Mouse (Mus musculus): ENCODE data around the gene Phkg2. TPM values are rescaled to one million over a fixed set of nuclear protein-coding genes. Genes with fewer than 3 reads are reported as not detected.
A peak's percentile ranks its signal among the peaks of the same experiment; 100 is the strongest.

Gene Phkg2
- polyA plus RNA-seq (2014; fragmentation: Nextera tagmentation; extraction: Ambion mirVana) = 50.4 and 54.0 TPM in 2 replicates

GRCm38 (mm10) chr7:127572895-127573471 lies at the start of gene Phkg2:
Gene Phkg2, plus strand, starts transcription at chr7:127573340.
- peaks cover 3% of the 10 kb centered on the region; the same call in 1 of the 2 replicates for H3K4me1 ChIP-seq (replicated peaks; ENCODE audit: control insufficient read depth, insufficient read depth, low read length)
- ATAC-seq (ENCODE audit: low FRiP score) = peak; percentile 98

GRCm38 (mm10) chr7:127541671-127542070 lies 31.5 kb upstream of the Phkg2 start:
- peaks cover 46% of the 10 kb centered on the region for H3K36me3 ChIP-seq (ENCODE audit: control insufficient read depth, insufficient read depth, low read length)
- H3K4me1 ChIP-seq (replicated peaks; ENCODE audit: control insufficient read depth, insufficient read depth, low read length) = no peaks in the 10 kb centered on the region
- H3K27ac ChIP-seq (ENCODE audit: low read depth, low read length) = no peak overlapping the region
- H3K27me3 ChIP-seq (ENCODE audit: control insufficient read depth, insufficient read depth, low read length) = no peaks in the 10 kb centered on the region
- no peak overlapping the region for H3K4me3 ChIP-seq (ENCODE audit: low read depth, low read length)
- ATAC-seq (ENCODE audit: low FRiP score) = no peak
- no peak for DNase-seq (ENCODE audit: low spot score)
- 98% methylated on average over 3 of the region's 3 CpGs for WGBS
- no peak overlapping the region for H3K9ac ChIP-seq (ENCODE audit: low read depth, low read length)
- H3K9me3 ChIP-seq (ENCODE audit: control insufficient read depth, low read length) = no peaks in the 10 kb centered on the region
- H3K4me2 ChIP-seq (replicated peaks; ENCODE audit: low read depth, low read length) = no peak overlapping the region

More at GRCm38 (mm10) chr7:127572895-127573471, at the start of gene Phkg2:
- Histone ChIP-seq H3K9ac (ENCODE audit: low read depth, low read length) (peak within 1 kb of the TSS; percentile 87), H3K9me3 (ENCODE audit: control insufficient read depth, low read length) (no peaks in the 10 kb centered on the region), H3K4me3 (ENCODE audit: low read depth, low read length) (peak within 1 kb of the TSS; percentile 83), H3K4me2 (replicated peaks; ENCODE audit: low read depth, low read length) (peak within 1 kb of the TSS; percentile 96), H3K27ac (ENCODE audit: low read depth, low read length) (peak within 1 kb of the TSS; percentile 67), H3K27me3 (ENCODE audit: control insufficient read depth, insufficient read depth, low read length) (no peaks in the 10 kb centered on the region), H3K36me3 (ENCODE audit: control insufficient read depth, insufficient read depth, low read length) (no peaks in the 10 kb centered on the region)
- DNase-seq (ENCODE audit: low spot score) = peak; percentile 87
- under 1% methylated on average over 17 of the region's 17 CpGs for WGBS

DNA sequence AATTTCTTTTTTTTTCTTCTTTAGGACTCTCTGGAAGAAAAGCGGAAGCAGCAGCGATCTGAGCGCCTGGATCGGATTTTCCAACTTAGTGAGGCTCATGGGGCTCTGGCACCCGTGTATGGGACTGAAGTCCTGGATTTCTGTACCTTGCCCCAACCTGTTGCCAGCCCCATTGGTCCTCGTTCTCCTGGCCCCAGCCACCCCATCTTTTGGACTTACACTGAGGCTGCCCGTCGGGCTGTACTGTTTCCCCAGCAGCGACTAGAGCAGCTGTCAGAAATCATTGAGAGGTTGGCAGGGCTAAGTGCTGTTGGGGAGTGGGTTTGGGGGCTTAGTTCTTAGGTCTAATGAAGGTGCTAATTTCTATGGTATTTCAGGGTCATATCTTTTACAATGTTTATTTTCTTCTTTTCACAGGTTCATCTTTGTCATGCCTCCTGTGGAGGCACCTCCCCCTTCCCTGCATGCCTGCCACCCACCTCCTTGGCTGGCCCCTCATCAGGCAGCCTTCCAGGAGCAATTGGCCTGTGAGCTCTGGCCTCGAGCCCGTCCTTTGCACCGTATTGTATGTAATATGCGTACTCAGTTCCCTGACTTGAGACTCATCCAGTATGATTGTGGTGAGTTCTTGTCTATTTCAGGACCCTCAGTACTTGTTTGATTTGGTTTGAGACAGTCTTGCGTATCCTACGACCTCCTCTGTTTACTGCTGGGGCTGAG lies 23.9 kb upstream of the Phkg2 start:
- DNase-seq (ENCODE audit: low spot score) = no peak
- no peaks in the 10 kb centered on the region for H3K4me1 ChIP-seq (replicated peaks; ENCODE audit: control insufficient read depth, insufficient read depth, low read length)
- H3K4me2 ChIP-seq (replicated peaks; ENCODE audit: low read depth, low read length) = no peak overlapping the region
- H3K27ac ChIP-seq (ENCODE audit: low read depth, low read length) = no peak overlapping the region
- H3K9me3 ChIP-seq (ENCODE audit: control insufficient read depth, low read length) = no peaks in the 10 kb centered on the region
- 93% methylated on average over 15 of the region's 15 CpGs for WGBS
- no peak overlapping the region for H3K9ac ChIP-seq (ENCODE audit: low read depth, low read length)
- no peak overlapping the region for H3K4me3 ChIP-seq (ENCODE audit: low read depth, low read length)
- ATAC-seq (ENCODE audit: low FRiP score) = no peak
- peaks cover 22% of the 10 kb centered on the region for H3K36me3 ChIP-seq (ENCODE audit: control insufficient read depth, insufficient read depth, low read length)
- H3K27me3 ChIP-seq (ENCODE audit: control insufficient read depth, insufficient read depth, low read length) = no peaks in the 10 kb centered on the region

- no peaks in the 10 kb centered on the region for H3K4me1 ChIP-seq (replicated peaks; ENCODE audit: control insufficient read depth, insufficient read depth, low read length)
- WGBS = 98% methylated on average over 8 of the region's 8 CpGs
- H3K4me2 ChIP-seq (replicated peaks; ENCODE audit: low read depth, low read length) = no peak overlapping the region
- DNase-seq (ENCODE audit: low spot score) (no peak), ATAC-seq (ENCODE audit: low FRiP score) (no peak)
- H3K27ac ChIP-seq (ENCODE audit: low read depth, low read length) = no peak overlapping the region
- no peaks in the 10 kb centered on the region for H3K27me3 ChIP-seq (ENCODE audit: control insufficient read depth, insufficient read depth, low read length)
- no peak overlapping the region for H3K9ac ChIP-seq (ENCODE audit: low read depth, low read length)
- H3K9me3 ChIP-seq (ENCODE audit: control insufficient read depth, low read length) = no peaks in the 10 kb centered on the region
- no peak overlapping the region for H3K4me3 ChIP-seq (ENCODE audit: low read depth, low read length)
- H3K36me3 ChIP-seq (ENCODE audit: control insufficient read depth, insufficient read depth, low read length) = peaks cover 22% of the 10 kb centered on the region
Measured at GRCm38 (mm10) chr7:127551558-127551957, 21.6 kb upstream of the Phkg2 start.

DNA sequence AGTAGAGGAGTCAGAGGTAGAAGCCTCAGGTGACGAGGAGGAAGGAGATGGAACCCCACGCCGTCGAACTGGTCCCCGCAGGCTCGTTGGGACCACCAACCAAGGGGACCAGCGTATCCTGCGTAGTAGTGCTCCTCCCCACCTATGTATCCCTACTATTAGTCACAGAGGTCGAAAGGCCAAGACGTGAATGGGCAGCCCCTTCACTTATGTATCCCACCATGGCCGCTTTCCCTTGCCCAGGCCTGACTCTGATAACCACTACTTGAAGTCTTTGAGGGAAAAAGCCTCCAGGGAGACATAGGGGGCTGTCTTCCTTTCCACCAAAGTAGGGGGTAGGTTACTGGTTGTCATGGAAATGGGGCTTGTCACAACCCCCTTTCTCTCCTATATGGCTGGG lies 12.6 kb upstream of the Phkg2 start:
- Histone ChIP-seq H3K4me3 (ENCODE audit: low read depth, low read length) (no peak overlapping the region), H3K4me1 (replicated peaks; ENCODE audit: control insufficient read depth, insufficient read depth, low read length) (no peaks in the 10 kb centered on the region), H3K9ac (ENCODE audit: low read depth, low read length) (no peak overlapping the region), H3K36me3 (ENCODE audit: control insufficient read depth, insufficient read depth, low read length) (peaks cover 19% of the 10 kb centered on the region), H3K4me2 (replicated peaks; ENCODE audit: low read depth, low read length) (no peak overlapping the region), H3K27ac (ENCODE audit: low read depth, low read length) (no peak overlapping the region), H3K9me3 (ENCODE audit: control insufficient read depth, low read length) (no peaks in the 10 kb centered on the region), H3K27me3 (ENCODE audit: control insufficient read depth, insufficient read depth, low read length) (no peaks in the 10 kb centered on the region)
- no peak for ATAC-seq (ENCODE audit: low FRiP score)
- WGBS = 95% methylated on average over 11 of the region's 11 CpGs
- DNase-seq (ENCODE audit: low spot score) = no peak

GRCm38 (mm10) chr7:127561340-127561858 lies 11.7 kb upstream of the Phkg2 start, which contains the start of gene Tmem265:
Gene Tmem265, plus strand, starts transcription at chr7:127561390.
- no peak for DNase-seq (ENCODE audit: low spot score)
- no peak for ATAC-seq (ENCODE audit: low FRiP score)
- Histone ChIP-seq H3K4me3 (ENCODE audit: low read depth, low read length) (no peak within 1 kb of the TSS), H3K27me3 (ENCODE audit: control insufficient read depth, insufficient read depth, low read length) (no peaks in the 10 kb centered on the region), H3K4me2 (replicated peaks; ENCODE audit: low read depth, low read length) (no peak within 1 kb of the TSS), H3K9me3 (ENCODE audit: control insufficient read depth, low read length) (no peaks in the 10 kb centered on the region), H3K4me1 (replicated peaks; ENCODE audit: control insufficient read depth, insufficient read depth, low read length) (no peaks in the 10 kb centered on the region), H3K9ac (ENCODE audit: low read depth, low read length) (no peak within 1 kb of the TSS), H3K36me3 (ENCODE audit: control insufficient read depth, insufficient read depth, low read length) (peaks cover 17% of the 10 kb centered on the region), H3K27ac (ENCODE audit: low read depth, low read length) (no peak within 1 kb of the TSS)
- 95% methylated on average over 5 of the region's 5 CpGs for WGBS

DNA sequence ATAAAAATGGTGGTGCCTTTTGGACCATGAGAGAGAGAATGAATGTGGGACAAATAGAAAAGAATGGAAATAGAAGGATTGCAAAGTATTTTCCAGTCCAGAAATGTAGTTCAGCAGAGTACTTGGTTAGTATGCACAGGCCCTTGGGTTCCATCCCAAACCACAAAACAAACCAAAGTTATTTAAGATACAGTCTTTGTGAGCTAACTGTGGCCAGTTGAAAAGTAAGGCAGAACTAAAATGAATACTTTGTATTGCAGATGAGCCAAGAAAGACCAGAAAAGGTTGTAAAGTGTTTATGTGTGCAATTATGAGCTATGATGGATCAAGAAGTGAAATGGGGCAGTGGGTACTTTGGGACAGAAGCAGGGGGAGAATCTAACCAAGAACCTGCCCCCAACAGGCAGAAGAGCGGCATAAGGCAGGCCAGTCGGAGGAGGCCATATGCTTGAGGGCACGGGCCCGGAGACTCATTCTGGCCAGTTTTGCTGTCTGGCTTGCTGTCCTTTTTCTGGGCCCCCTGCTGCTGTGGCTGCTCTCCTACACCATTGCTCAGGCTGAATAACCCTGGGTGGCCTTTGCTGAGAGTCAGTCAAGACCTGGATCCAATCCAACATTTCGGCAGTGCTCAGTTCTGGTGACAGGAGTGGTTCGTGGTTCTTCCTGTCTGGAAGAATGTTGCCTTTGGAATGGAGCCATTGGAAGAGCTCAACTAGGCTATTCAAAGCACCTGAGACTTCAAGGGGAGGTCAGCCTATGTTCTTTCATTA lies 8.6 kb upstream of the Phkg2 start:
- Histone ChIP-seq H3K4me1 (replicated peaks; ENCODE audit: control insufficient read depth, insufficient read depth, low read length) (no peaks in the 10 kb centered on the region), H3K27ac (ENCODE audit: low read depth, low read length) (no peak overlapping the region), H3K4me3 (ENCODE audit: low read depth, low read length) (no peak overlapping the region), H3K27me3 (ENCODE audit: control insufficient read depth, insufficient read depth, low read length) (no peaks in the 10 kb centered on the region), H3K9me3 (ENCODE audit: control insufficient read depth, low read length) (no peaks in the 10 kb centered on the region), H3K9ac (ENCODE audit: low read depth, low read length) (no peak overlapping the region), H3K4me2 (replicated peaks; ENCODE audit: low read depth, low read length) (no peak overlapping the region), H3K36me3 (ENCODE audit: control insufficient read depth, insufficient read depth, low read length) (peaks cover 8% of the 10 kb centered on the region; the same call in 1 of the 2 replicates)
- 88% methylated on average over 6 of the region's 6 CpGs for WGBS
- ATAC-seq (ENCODE audit: low FRiP score) (no peak), DNase-seq (ENCODE audit: low spot score) (no peak)

DNA sequence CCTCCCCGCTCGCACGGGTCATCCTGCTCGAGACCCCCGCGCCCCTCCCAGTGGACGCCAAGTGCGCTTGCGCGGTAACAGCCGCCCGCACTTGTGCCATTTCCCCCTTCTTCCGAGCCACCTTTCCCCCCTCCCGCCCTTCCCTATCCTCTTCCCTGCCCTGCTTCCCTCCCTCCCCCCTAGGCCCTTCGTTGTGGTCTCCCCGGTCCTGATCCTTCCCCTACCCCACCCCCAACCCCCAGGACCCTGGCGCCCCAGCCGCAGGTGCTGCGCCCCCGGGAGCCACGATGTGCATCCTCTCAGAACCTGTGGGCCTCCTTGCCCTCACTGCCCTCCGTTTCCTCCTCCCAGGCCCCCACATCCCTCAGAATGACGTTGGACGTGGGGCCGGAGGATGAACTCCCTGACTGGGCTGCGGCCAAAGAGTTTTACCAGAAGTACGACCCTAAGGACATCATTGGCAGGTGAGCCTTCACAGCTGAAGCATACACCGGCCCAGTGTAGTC lies 416 bp downstream of the Phkg2 start:
- WGBS = 0% methylated on average over 20 of the region's 28 CpGs
- H3K4me3 ChIP-seq (ENCODE audit: low read depth, low read length) = peak overlapping the region; percentile 83
- peak overlapping the region; percentile 67 for H3K27ac ChIP-seq (ENCODE audit: low read depth, low read length)
- peaks cover 3% of the 10 kb centered on the region; the same call in 1 of the 2 replicates for H3K4me1 ChIP-seq (replicated peaks; ENCODE audit: control insufficient read depth, insufficient read depth, low read length)
- no peaks in the 10 kb centered on the region for H3K9me3 ChIP-seq (ENCODE audit: control insufficient read depth, low read length)
- peak; percentile 27 for DNase-seq (ENCODE audit: low spot score)
- peak overlapping the region; percentile 96 for H3K4me2 ChIP-seq (replicated peaks; ENCODE audit: low read depth, low read length)
- no peaks in the 10 kb centered on the region for H3K27me3 ChIP-seq (ENCODE audit: control insufficient read depth, insufficient read depth, low read length)
- H3K9ac ChIP-seq (ENCODE audit: low read depth, low read length) = peak overlapping the region; percentile 87
- ATAC-seq (ENCODE audit: low FRiP score) = peak; percentile 15; the same call in 1 of the 2 replicates
- no peaks in the 10 kb centered on the region for H3K36me3 ChIP-seq (ENCODE audit: control insufficient read depth, insufficient read depth, low read length)

Data from hindbrain, embryonic 11.5 days (tissue).